Mouse (Mus musculus): ENCODE measurements around the gene Baiap2.

The Baiap2 gene

GRCm38 (mm10) chr11:119919897-119920296 lies 22.7 kb upstream of the Baiap2 start:
- no peak for DNase-seq (ENCODE audit: low spot score)

DNA sequence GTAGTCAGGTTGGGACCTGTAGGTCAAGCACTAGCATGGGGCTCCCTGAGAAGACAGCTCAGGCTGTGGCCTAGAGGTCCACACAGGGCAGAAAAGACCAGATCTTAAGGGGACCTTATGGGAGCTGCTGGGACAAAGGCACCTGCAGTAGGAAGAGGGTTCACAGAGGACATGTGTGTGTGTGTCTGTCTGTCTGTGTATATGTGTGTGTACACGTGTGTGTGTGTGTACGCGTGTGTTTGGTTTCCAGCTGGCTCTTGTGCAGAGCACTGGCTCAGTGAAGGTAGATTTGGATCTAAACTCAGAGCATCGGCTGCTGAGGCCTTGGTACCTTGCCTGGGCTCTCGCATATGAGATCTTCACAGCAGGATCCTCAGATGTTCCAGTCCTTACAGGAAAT lies 21.9 kb upstream of the Baiap2 start:
- DNase-seq (ENCODE audit: low spot score): no peak

DNA sequence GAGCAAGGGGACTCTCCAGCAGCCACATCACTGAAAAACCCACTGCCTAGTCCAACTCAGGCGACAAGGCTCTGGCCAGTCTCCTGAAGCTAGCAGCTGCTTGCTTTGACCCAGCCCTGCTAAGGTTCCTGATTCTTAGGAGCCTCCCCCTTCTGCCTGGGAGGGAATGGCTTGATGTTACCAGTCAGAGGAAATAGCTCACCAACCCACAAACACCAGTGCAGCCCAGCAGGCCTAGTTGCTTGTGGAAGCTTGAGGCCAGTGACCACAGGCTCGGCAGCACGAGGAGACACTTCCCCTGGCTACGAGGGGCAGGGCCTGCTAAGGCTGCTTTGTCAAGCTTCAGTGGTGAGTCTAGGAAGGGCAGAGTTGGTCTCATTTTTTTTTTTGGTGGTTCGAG lies 17.4 kb upstream of the Baiap2 start:
- no peak for DNase-seq (ENCODE audit: low spot score)

- no peak for DNase-seq (ENCODE audit: low spot score)
These were observed 15.8 kb upstream of the Baiap2 start for GRCm38 (mm10) chr11:119926762-119927161.

DNA sequence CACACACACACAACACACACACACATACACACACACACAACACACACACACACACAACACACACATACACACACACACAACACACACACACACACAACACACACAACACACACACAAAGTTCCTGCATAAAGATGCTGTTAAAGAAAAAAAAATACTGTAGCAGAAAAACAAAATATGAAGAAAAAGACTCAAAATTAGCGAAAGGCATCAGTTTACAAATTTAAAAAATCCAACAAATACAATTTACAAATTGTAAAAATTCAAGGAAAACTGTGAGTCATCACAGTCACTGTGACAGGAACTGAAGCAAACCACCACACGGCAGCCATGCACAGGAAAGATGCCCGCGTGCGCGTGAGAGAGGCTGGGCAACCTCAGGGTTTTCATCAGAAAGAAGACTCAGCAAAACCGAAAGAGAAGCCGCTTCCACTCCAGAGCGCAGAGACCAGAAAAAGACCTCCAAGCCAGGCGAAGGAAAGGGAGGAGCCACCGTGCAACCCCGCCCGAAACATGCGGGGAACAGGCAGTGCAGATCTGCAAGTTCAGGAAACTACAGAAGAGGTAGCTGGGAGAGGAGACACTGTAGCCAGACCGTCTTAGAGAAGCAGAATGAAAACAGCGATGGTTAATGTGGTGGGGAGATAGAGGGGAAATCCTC lies 14.4 kb upstream of the Baiap2 start:
- DNase-seq (ENCODE audit: low spot score): no peak

DNA sequence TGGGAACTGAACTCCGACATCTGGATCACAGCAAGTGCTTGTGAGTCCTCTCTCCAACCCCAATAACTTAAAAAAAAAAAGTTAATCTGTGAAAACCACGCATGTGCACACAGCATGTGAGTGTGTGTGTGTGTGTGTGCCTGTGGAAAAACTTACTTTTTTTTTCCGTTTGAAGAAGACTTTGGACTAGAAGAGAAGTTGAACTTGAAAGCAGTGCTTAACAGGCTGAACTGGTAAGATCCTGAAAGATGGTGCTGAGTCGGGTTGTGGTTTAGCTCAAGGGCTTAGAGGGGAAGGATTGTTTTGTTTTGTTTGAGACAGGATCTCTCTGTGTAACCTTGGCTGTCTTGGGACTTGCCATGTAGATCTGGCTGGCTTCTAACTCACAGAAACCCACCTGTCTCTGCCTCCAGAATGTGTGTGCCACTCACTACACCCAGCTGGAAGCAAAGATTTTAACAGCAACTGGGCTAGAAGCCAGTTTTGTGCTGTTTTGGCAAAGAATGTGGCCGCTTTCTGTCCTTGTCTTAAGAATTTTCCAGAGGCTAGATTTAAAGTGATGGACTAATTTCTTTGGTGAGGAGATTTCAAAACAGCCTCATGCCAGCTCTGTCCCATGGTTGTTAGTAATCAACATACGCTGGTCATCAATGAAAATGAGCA lies 12.8 kb upstream of the Baiap2 start:
- DNase-seq (ENCODE audit: low spot score): no peak

GRCm38 (mm10) chr11:119931809-119932208 lies 10.8 kb upstream of the Baiap2 start:
- DNase-seq (ENCODE audit: low spot score): no peak

DNA sequence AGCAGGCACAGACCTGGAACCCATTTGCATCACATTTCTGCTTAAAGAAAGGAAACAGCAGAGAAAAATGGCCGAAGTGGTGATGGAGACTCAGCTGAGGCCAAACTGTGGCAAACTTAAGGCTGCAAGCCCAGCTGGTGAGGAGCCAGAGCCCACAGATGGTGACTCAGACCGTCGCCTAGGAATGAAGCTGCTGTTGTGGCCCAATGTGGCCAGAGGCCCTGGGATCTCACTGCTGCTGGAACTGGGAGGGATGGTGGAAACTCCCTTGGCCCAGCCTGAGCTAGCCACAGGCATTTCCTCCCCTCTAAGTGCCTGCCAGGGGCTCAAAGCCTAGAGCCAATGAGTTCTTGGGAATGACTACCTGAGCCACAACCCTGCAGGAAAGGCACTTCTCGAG lies 9.4 kb upstream of the Baiap2 start:
- no peak for DNase-seq (ENCODE audit: low spot score)

DNA sequence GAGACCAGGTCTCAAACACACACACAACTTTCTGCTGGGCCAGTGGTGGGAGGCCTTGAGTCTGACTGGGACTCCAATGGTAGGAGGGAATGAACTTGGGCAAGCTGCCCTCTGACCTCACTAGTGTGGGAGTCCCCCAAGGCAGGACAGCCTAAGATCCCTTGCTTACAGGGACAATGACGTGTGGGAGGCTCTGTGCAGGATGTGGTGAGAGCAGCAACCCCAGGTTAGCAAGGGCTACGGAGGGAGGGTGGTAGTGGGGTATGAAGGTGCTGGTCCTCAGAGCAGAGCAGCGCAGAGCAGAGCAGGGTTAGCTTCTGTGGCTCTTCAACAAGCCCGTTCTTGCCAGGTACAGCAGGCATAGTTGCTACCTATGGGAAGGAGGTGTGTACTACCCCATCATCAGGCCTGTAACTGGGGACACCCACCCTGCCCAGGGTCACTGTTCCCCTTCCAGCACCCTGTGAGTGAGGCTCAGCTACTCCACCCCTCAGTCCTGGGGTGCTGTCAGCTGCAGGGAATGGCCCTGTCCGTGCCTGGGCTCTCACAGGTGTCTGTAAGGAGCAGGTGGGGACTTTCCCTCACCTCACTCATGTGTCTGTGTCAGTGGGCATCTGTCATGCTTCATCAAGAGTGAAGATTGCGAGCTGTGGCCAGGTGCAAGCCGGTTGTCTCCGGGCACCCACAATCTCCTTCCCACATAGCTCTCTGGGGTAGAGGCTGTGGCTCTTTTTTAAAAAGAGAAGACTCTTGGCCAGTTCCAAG lies 8.6 kb upstream of the Baiap2 start:
- no peak for DNase-seq (ENCODE audit: low spot score)

GRCm38 (mm10) chr11:119934773-119935172 lies 7.8 kb upstream of the Baiap2 start:
- DNase-seq (ENCODE audit: low spot score): no peak

DNA sequence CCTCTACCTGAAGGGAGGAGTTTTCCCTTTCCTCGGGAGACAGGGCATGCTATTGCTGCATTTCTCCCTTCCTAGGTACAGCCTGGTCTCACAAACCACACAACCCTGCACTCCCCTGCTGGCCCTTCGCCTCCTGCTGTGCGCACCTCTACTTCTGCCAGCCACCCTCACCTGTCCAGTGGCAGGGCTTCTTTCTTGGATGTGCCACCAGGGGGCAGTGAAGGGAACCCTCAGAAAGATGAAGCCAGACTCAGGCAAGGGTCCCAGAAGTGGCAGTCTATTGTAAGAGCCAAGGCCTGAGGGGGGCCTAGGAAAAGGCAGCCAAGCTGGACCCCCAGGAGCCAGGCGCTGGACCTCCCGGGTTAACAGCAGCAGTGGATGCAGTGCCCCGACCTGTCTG lies 7.1 kb upstream of the Baiap2 start:
- DNase-seq (ENCODE audit: low spot score): no peak

DNA sequence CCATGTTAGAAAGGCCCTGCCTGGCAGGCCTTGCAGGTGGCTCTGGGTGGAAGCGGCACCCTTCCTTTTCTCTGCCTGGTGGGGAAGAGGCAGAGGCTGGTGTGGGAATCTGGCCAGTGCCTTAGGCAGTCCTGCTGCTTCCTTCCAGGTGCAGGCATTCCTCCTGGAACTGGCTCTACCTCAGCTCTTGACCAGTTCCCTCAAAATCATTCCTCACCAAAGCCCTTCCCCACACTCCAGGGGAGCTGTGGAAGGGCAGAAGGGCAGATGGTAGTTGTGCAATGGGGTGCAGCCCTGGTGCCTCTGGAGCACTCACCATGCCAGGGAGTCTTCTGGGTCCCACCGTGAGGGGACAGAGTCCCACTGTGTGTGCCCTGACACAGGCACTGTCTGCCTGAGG lies 6.1 kb upstream of the Baiap2 start:
- no peak for DNase-seq (ENCODE audit: low spot score)

DNA sequence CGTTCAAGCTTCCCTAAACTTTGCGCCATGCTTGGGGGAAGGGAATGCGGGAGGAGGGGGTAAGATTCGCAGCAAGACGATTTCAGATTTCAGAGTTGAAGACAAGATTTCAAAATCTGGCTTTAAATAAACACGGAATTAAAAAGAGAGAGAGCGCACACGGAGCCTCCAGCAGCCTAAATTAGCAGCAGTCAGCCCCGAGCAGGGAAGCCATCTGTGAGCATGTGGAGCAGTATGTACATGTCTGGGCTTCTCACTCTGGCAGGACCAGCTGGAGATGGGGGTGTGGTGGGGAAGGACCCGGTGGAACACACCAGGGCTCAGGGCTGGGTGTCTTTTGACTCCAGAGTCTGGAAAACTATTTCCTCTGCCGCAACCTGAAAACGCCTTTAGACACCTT lies 5.3 kb upstream of the Baiap2 start:
- no peak for DNase-seq (ENCODE audit: low spot score)

- no peak for DNase-seq (ENCODE audit: low spot score)
These were observed 4.6 kb upstream of the Baiap2 start for GRCm38 (mm10) chr11:119937772-119938502.

DNA sequence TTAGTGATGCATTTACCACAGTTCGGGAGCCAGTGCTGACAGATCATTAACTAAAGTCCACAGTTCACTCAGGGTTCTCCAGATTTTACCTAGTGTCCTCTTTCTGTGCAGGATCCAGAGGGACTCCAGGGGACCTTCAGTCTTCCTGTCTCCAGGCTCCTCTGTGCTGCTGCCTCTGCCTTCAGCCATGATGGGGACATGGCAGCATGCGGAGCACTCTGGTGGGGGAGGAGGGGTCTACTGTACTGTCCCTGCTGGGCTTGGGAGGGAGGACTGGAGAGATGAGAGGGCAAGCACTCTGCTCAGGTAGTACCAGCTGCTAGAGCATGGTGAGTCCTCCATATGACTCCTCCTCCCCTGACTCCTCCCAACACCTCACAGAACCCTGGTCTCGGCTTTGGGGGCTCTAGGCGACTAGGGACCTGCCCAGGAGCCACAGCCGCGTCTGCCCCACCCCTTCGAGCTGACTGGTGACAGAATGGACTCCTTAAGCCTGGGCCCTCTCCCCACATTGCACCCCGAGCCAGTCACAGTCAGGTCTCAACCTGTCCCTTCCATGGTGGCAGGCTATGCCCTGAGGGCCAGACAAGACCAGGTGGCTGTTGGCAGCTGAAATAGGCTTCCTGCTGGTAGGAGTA lies 3.4 kb upstream of the Baiap2 start:
- DNase-seq (ENCODE audit: low spot score): peak; percentile 81

- no peak for DNase-seq (ENCODE audit: low spot score)
These were observed 2.9 kb upstream of the Baiap2 start for GRCm38 (mm10) chr11:119939711-119940106.

GRCm38 (mm10) chr11:119940142-119940541 lies 2.4 kb upstream of the Baiap2 start:
- DNase-seq (ENCODE audit: low spot score): no peak

DNA sequence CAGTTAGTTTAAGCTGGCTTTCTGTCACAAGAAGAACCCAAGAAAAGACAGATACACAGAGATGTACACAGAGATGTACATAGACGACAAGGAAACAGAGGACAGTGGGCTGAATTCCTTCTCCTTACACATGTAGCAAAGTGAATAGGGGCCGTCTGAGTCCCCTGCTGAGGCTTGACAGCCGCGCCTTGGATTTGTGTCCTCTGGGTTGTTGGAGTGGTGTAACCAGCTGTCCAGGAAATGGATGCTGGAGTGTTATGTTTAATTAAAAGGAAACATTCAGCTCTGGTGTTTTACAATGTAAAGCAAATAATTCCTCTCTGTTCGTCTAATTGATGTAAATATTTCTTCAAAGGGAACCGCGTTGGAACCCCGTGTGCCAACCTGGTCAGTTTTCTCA lies 769 bp upstream of the Baiap2 start:
- no peak for DNase-seq (ENCODE audit: low spot score)

GRCm38 (mm10) chr11:119942201-119942726 lies 299 bp upstream of the Baiap2 start:
- DNase-seq (ENCODE audit: low spot score): peak; percentile 90

DNA sequence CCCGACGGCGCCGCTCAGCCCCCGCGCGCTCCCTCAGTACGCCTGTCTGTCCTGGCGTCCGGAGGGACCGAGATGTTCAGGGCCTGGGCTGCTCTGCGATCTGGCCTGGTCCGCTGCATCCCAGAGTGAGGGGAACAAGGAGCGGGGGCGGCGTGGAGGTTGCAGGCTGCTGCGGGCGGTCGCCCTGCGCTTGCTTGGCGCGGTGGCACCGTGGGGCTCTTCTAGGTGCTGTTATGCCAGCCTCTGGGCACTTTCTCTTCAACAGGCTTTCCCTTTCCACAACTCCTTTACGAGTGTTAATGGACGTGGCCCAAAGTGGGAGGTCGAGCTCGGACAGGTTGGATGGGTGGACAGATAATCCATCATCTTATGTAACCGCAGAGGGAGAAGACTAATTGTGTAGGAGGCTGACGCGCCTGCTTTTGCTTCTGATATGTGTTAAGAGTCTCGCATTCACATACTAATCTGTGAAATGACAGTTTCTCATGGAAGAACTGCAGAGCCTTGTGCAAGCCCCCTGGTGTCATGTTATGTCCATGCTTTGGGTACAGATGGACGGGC lies 945 bp downstream of the Baiap2 start:
- peak; percentile 32 for DNase-seq (ENCODE audit: low spot score)

DNA sequence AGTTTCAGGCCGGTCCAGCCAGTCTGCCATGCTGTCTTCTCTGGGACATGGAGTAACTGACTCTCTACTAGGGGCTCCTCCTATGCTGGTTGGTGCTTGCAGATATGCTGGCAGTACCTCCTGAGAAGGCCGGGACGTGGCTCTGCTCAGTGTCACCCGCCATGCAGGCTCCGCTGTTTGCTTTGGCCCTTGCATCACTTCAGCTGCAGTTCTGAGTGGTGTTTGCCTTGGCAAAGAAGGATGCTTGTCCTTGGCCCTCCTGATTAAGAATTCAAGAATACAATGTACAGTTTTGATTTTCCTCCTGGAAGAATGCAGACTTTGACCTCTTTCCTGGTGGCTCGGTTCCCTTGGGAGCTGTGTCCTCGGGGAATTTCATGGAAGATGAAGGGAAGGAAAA lies 2.8 kb downstream of the Baiap2 start:
- no peak for DNase-seq (ENCODE audit: low spot score)

GRCm38 (mm10) chr11:119947426-119947825 lies 4.9 kb downstream of the Baiap2 start:
- DNase-seq (ENCODE audit: low spot score): no peak
